Mouse (Mus musculus) lung, postnatal 36 days (tissue): ENCODE data around the gene Mtor.
A peak's percentile ranks its signal among the peaks of the same experiment; 100 is the strongest.

Experiments
- DNase-seq: peaks from one replicate; pipeline ENCODE4 v3.0.0; 2022; ENCODE audit warnings: mixed read lengths

Gene Mtor

GRCm38 (mm10) chr4:148535876-148536275, 87.5 kb downstream of the Mtor start:
- DNase-seq = no peak

GRCm38 (mm10) chr4:148549106-148549505, 100.7 kb downstream of the Mtor start:
- no peak for DNase-seq

GRCm38 (mm10) chr4:148557766-148558165, 109.4 kb downstream of the Mtor start:
- DNase-seq = no peak

DNA sequence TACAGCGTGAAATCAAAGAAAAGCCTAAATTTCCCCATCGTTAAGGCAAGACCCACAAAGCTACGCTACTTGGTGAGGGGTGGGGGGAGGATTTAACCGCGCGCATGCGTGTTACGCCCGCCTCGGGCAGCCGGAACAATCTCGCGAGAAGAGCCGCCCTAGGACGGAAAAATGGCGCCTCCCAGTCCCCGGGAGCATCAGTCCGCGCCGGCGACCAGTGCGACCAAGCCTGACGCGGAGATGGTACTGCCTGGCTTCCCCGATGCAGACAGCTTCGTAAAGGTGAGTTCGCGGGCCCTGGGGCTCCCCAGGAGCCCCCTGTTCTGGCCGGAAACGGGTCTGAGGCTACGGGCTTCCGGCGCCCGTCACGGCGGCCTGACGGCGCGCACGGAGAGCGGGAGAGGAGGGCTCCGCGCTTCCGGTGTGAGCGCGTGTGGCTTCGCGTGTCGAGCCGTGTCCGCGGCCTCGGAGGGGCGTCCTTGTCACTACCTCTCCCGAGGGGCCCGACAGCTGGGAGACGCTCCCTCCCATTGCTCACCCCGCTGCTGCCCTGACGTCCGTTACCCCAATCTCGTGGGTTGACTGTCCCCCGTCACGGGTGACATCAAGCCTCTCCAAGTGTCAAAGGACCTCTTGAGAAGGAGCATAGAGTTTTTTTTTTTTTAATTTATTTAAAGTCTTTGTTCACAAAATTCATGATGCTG, 110.0 kb downstream of the Mtor start, which contains the start of gene Exosc10:
Gene Exosc10, plus strand, starts transcription at position 133 of the 704 bp plus-strand sequence.
- peak; percentile 88 for DNase-seq

DNA sequence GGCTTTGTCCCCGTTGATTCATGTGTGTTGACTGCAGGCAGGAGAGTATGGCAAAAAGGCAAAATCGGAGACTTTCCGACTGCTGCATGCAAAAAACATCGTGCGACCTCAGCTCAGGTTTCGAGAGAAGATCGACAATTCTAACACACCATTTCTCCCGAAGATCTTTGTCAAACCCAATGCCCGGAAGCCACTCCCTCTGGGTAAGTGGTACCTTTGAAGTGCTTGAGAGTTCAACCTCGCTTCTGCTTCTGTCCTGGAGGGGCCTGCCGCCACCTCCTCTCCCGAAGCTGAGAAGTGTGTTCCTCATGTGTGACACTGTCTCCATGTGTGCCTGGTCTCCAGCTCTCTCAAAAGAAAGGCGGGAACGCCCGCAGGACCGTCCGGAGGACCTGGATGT, 114.3 kb downstream of the Mtor start:
- no peak for DNase-seq

- DNase-seq = no peak
Measured at GRCm38 (mm10) chr4:148563595-148563994, 115.2 kb downstream of the Mtor start.

- DNase-seq = no peak
Measured at GRCm38 (mm10) chr4:148570138-148570537, 121.7 kb downstream of the Mtor start.

- no peak for DNase-seq
Measured at GRCm38 (mm10) chr4:148570693-148571295, 122.4 kb downstream of the Mtor start.

GRCm38 (mm10) chr4:148573222-148573621, 124.8 kb downstream of the Mtor start:
- DNase-seq = no peak

- no peak for DNase-seq
Measured at GRCm38 (mm10) chr4:148580765-148581164, 132.4 kb downstream of the Mtor start.

DNA sequence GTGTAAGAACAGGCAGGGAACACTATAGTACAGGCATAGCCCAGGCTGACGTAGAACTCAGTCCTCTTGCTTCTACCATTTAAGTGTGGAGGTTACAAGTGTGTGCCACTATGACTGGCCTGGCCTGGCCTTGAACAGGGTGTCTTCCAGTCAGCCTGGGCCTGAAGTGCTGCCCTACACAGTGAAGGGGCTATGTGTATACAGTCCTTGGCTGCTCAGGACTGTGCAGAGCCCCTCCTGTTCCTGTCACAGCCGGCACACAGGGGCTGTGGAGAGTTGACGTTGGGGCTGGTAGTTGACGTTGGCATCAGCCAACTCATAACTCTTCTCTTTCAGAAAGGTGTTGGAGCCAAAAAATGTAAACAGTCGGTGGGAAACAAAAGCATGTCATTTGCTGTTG, 133.0 kb downstream of the Mtor start:
- DNase-seq = no peak

DNA sequence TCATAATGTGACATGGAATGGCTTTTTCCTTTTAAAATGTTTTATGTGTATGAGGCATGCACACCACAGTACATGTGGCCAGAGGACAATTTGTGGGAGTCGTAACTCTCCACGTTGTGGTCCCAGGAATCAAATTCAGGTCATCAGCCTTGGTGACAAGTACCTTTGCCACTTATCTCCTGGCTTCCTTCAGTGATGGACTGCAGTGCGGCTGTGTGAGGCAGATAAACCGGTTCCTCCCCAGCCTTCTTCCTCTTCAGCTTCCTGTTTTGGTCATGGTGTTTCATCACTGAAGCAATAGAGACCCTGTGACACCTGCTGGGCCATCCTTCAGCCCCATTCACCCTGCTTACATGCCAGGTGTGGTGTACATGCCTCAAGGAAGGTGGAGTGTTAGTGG, 134.8 kb downstream of the Mtor start:
- peak; percentile 13 for DNase-seq

GRCm38 (mm10) chr4:148586648-148587047, 138.2 kb downstream of the Mtor start:
- peak; percentile 9 for DNase-seq

DNA sequence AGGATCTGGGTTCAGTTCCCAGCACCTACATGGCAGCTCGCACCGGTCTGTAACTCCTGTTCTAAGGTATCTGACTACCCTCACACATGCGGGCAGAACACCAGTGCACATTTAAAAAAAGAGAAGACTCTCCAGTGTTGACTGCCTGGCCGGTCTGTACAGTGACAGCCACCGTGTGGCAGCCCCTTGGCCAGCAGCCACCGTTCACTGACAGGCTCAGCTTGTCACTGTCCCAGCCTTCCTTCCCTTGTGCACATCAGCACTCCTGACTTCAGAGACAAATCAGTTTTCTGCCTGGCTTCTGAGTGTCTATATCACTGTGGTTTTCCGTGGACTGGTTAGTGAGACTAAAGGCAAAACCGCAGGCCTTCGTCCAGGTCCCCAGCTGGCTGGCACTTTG, 140.4 kb downstream of the Mtor start:
- no peak for DNase-seq

GRCm38 (mm10) chr4:148589565-148589964, 141.2 kb downstream of the Mtor start:
- peak; percentile 80 for DNase-seq

- DNase-seq = peak; percentile 7
Measured at GRCm38 (mm10) chr4:148590421-148591170, 142.2 kb downstream of the Mtor start.

DNA sequence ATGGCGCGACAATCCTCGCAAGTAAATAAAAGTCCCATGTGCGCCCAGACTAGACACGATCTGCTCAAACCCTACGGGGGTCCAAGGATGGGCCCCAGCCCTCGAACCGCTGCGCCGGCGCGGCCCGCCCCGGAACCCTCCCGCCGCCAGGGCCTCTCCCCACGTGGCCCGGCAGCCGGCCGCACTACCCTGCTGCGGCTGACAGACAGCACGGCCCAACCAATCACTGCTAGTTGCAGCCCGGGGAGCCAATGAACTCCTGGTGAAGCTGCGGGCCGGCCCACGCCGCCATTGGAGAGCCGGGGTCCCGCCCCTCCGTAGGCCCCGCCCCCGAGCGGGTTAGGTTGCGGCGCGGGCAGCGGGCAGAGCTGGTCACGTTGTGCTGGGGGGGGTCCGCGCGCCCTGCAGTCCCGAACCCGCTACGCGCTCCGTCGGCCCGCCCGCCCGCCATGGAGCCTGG, 142.8 kb downstream of the Mtor start, which contains the start of gene Srm:
Gene Srm, plus strand, starts transcription at position 333 of the 460 bp plus-strand sequence.
- peak; percentile 99 for DNase-seq

GRCm38 (mm10) chr4:148591637-148592380, 143.4 kb downstream of the Mtor start:
- DNase-seq = no peak

- DNase-seq = no peak
Measured at GRCm38 (mm10) chr4:148593996-148594395, 145.6 kb downstream of the Mtor start.

GRCm38 (mm10) chr4:148595916-148596315, 147.5 kb downstream of the Mtor start:
- DNase-seq = no peak

GRCm38 (mm10) chr4:148596731-148597130, 148.3 kb downstream of the Mtor start:
- no peak for DNase-seq

- DNase-seq = no peak
Measured at GRCm38 (mm10) chr4:148598826-148599225, 150.4 kb downstream of the Mtor start.

DNA sequence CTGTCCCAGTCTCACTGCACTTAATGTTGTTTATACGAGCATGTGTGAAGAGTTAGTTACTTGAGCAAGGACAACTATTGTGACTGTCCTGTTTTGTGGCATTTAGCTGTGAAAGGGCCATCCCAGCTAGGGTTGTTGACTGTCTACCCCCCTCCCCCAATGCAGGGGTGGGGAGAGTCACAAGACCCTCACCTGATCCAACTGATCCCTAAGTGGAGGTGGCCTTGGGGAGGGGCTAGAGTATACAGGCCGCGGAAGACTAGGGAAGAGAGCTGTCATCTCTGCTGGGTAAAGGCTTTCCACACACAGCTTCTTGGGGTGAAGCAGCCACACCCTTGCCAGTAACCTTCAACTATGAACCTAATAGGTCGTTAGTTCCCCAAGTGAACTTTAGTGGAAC, 151.9 kb downstream of the Mtor start:
- no peak for DNase-seq
